Mouse (Mus musculus) right cerebral cortex, adult 18-20 months (tissue): Measurements from ENCODE around the gene Ccdc157.
A peak's percentile ranks its signal among the peaks of the same experiment; 100 is the strongest.
"Not testable (repeated sequence)": the region's sequence is repeated elsewhere in the genome, so short reads cannot be mapped to it uniquely, and the experiment has no call there.

Source experiments
- DNase-seq: peaks from one replicate; pipeline ENCODE4 v3.0.0; 2022; ENCODE audit warnings: mixed read lengths

Gene Ccdc157

DNA sequence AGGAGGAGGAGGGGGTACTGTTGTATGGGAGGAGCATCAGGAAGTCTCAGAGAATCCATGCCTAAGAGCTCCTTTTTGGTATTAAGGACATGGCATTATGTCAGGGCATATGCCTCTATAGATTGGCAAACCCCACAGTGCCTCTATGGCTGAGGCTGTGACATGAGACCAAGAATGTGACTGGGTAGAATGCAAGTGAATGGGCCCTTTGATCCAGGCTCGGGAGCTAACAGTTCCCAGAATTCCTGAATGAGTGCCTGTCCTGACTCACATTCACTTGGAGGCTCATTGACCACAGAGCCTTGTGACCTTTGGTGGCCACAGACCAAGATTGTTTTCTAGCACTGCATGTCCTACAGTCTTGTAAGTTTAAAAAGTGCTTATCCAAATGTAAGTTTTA, 22.0 kb upstream of the Ccdc157 start:
- no peak for DNase-seq

DNA sequence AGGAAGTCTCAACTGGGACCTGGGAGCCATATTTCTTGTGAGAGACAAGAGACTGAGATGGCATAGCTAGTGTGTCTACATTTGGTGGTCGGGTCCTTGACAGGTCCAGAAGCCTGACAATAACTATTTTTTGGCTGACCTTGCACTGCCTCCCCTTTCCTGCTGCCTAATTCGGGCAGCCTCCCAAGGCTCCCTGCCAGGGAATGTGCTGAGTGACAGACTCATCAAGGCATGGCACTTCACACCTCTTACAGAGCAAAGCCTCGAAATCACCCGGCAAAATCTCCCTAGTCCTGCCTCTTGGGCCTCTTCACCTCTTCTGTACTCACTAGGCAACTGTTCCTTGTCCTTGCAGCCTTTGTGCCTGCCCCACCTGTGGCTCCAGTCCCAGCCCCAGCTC, 17.6 kb upstream of the Ccdc157 start:
- DNase-seq = no peak

DNA sequence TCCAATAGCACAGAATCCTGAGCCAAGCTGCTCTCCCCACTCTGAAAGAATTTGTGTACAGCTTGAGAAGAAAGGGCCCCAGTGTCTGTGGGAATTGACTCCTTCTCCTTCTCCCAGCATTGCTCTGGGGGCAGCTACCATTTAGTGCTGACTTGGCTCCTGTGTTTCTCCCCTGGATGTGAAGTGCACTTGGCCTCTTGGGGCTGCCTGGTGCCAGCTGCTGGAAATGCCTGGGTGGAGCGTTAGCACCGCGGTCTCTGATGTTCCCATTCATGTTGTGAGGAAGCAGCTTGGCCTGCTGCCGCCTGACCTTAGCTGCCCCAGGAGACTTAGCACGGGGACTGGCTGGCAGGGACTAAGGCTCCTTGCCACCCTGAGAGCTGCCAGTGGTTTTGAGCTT, 14.5 kb upstream of the Ccdc157 start:
- DNase-seq = peak; percentile 67

DNA sequence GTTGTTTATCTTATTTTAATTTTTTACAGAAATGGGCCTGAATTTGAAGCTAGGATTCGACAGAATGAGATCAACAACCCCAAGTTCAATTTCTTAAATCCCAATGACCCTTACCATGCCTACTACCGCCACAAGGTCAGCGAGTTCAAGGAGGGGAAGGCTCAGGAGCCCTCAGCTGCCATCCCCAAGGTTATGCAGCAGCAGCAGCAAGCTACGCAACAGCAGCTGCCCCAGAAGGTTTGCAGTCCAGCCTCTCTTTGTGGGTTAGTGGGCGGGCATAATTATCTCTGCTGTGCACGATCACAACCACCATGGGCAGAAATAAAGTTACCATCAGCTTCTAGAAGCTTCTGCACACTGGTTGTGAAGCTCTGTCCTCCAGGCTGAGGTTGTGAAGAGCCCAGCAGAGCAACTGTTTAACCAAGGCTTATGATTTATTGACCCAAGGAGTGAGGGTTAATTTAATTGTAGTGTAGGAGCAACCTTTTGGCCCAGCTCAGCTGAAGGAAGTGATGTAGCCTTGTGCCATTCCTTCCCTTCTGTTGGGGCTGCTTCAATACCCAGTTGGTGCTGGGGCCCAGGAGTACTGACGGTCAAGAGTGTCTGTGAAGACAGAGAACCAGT, 6.5 kb upstream of the Ccdc157 start:
- DNase-seq = no peak

DNA sequence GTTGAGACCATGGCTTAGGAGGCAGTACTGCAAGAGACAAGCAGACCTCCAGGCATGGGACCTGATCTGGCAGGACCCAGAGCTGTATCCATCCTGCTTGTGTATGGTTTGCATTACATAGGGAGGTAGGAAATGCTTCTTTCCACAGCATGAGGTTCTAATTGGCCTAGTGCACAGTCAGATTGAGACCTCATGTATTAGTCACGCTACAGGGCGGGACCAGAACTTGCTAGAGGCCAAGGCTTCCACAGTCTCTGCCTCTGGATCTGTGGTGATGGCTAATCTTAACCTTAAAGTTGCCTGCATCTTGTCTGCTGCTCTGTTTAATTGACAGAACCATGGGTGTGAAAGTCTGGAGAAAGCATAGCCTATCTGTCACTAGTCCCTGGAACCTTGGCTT, 4.6 kb upstream of the Ccdc157 start:
- no peak for DNase-seq

DNA sequence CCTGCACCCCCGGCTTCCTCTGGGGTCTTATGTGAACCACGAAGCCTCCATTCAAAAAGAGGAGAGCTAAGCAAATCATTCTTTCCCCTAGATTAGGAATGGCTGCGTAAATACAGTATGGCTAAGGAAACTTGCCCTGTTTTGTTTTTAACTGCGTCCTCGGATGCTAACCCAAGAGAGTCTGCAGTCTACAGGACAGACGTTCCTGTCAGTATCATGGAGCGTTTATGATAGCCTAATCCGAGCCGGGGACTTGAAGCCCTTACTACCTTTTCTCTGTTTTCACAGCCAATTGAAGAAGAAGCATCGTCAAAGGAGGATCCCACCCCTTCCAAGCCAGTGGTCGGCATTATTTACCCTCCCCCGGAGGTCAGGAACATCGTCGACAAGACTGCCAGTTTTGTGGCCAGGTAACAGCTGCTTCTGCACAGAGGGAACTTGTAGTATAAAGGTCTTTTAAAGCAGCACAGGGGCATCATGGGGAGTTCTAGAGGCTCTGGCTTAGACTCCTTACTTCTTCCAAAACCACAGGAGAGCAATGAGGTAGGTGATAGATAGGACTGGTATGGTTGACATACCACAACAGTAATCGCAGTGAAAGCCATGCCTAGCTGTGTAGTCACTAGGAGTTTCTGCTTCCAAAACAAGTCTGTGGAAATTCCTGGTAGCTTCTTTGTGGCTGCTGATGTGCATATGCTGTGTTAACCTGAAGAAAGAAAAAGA, 826 bp upstream of the Ccdc157 start:
- no peak for DNase-seq

DNA sequence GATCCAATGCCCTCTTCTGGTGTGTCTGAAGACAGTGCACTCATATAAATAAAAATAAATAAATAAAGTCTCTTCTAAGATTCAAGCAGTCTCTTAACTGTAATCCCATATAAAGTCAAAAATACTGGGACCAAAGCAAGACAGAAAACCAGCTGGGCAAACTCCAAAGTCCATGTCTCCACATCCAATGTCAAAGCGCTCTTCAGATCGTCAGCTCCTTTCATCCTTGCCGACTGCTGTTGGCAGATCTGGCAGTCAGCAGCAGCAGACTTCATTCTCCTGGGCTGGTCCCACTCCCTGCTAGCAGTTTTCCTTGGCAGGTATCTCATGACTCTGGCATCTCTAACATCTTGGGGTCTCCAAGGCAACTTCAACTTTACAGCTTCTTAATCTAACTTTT, 1.4 kb downstream of the Ccdc157 start:
- no peak for DNase-seq

DNA sequence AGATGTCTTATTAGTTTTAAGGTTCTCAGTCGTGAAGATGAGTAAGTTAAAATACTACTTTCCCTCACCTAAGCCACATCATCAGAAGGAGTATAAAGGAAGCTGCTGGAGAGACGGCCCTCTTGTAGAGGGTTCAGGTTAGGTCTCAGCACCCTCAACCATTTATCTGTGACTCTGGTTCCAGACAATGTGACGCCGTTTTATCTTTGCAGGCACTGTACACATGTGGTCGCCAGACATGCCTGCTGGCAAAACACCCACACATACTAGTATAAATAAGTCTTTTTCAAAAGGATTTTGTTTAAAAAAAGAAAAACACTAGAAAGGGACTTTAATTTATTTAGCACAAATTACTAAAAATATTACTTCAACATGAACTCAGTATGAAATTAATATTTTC, 4.5 kb downstream of the Ccdc157 start:
- no peak for DNase-seq

DNA sequence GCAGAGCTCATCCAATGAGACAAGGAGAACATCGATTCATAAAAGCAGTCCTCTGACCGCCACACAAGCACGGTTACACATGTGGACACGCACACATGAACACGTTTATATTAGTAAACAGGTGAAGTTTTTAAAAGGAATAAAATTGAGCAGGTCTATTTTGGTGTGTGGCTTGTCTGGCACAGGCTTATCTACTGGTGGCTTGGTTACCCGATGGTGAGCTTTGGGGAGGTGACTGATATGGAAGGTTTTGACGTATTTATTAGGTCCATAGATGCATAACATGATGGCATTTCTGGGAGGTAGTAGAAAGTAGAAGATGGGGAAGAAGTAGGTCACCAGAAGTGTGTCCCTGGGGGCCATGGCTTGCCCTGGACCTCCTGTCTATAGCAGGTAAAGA, 6.4 kb downstream of the Ccdc157 start:
- DNase-seq = no peak

DNA sequence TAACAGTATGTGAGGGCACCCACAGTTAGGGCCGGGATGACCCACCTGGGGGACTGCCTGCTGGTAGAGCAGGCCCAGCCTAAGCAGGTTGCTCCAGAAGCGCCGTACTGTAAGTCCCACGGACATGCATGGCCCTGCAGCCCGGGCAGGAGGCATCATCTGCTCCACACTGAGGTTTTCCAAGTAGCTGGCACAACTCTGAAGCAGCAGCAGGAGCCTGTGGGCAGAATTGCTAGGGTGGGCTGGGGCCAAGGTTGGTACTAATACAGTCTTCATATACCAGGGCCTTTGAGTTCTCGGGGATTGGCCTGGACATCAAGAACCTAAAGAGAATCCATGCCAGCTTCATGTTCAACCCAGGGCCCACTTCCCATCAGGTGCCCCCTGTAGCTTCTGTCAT, 10.2 kb downstream of the Ccdc157 start:
- no peak for DNase-seq

DNA sequence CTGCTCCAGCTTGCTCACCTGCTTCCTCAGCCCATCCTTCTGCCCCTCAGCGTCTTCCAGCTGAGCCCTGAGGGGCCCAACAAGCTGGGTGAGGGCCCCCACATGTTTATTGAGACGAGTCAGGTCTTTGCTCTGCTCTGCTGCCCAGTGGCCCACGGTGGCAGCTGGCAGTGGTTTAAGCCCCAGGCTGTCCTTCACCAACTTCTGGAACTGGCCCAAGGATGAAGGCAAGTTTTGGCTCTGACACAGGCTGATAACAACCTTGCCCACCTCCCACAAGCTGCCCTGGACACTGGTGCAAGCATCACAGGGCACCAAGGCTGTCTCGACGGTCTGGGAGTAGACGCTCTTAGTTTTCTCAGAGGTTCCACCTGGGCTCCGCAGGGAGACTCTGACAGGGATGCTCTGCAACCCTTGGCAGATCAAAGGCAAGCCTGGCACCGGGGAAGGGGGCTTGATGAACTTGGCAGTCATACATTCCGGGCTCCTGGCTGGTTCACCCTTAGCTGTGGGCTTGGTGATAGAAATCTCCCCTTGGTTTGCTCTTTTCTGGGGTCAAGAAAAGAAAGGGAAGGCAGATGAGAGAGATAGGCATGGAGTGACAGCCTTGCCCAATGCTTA, 11.4 kb downstream of the Ccdc157 start:
- DNase-seq = no peak

DNA sequence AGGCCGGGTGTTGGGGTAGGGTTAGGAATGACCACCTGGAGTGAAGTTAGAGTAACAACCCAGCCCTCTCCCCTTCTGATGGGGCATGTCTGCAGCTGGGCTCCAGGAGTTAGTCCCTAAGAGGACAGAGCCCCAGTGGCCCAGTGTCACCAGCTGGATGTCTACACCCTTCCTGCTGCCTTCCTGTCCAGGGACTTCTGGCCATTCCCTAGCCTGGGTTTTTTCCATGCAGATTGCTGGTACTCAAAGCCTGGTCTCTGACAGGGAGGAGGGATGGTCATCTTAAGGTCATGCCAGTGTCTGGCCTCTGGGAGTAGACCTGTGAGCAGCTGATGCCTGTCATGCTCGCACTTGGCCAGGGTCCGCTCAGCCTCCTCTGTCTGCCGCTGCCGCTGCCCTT, 12.0 kb downstream of the Ccdc157 start:
- no peak for DNase-seq

DNA sequence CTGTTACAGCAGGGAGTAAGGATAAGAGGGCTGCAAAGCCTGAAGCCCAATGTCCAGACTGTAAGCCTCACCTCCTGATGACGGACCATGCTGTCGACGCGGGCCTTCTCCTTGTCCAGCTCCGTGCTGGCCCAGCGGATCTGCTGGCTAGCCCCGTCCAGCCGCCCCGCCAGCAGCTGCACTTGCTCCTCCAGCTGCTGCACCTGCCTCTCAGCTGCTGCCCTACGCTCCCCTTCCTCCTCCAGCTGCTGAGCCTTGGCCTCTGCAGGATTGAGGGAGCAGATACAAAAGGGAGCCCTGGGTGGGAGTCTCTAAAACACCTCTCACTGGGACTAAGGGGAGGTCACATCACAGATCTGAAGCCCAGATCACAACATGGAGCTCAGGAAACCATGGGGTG, 13.0 kb downstream of the Ccdc157 start:
- no peak for DNase-seq

DNA sequence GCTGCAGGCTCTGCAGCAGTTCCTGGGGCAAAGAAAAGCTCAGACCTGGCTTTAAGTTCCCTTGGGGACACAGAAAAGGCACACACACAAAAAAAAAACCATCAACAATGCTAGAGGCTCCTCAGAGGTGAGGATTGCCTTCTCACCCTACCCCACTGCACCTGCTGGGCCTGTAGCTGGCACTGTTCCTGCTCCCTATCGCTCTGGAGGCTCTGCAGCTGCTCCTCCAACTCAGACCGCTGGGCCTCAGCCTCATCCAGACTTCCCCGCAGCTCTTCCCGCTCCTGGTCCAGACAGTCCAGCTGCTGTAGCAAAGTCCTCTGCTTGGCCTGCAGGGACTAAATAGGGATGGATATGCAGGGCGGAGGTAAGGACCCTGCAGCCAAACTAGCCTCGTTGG, 13.7 kb downstream of the Ccdc157 start:
- DNase-seq = no peak

DNA sequence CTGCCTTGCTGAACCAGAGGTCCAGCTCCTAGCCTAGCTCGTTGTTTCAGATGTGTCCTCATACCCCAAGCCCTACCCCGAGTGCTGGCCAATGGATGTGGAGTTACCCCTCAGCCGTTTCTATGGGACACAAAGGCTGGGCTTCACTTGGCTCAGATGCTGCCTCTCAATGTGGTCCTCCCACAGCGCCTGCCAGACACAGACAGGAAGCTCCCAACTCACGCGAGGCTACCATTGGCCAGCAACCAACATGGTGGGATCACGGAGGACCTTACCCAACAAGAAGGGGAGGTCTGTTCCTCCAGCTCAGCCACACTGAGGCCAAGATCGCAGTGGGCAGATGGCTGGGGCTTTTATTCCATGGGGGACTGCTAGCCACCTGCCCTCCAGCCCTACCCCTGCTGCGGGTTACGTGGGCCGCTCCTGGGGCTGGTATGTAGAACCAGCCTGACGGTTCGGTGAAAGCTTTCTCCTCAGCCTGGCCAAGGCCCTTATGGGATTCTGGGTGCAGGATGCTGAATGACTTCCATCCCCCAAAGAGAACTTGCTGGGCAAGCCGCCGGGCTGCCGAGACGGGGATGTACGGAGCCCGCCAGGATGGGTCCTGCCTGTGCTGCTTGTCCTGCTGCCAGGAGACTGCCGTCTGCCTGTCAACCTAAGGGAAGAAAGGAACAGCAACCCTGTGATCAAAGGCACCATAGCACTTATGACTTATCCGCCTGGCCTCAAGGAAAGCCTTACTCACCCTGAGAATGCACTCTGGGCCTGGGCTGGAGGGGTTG, 16.6 kb downstream of the Ccdc157 start:
- DNase-seq = no peak

DNA sequence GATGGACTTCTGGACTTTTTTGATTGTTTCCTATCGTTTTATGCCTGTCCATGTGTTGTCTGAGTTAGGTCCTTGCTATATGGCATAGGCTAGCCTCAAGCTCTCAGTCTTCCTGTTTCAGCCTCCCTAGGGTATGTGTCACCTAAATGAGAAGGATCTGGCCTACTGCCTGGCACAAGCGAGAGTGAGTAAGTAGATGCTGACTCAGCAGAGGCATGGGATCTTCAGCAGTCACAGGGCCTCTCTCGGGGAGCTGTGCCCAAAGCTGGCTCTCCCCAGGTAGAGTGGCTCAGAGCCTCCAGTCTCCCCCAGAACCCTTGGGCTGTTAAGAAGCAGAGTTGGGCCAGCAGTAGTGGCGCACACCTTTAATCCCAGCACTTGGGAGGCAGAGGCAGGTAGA, 17.7 kb downstream of the Ccdc157 start:
- no peak for DNase-seq

DNA sequence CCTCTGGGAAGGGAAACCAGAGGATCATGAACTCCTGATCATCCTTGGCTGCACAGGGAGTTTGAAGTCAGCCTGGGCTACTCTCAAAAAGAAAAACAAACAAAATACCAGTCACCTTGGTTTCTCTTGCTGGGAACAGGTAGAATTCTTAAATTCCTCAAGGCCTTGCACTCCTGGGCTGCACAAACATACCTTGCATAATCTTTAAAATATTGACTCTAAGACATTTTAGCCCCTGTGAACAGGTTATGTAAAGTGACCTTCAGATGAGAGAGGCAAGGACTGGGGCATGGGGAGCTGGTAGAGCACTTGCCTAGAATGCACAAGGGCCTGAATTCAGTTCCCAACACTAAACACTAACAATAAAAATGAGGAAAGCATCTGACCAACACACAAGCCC, 18.6 kb downstream of the Ccdc157 start:
- DNase-seq = no peak

DNA sequence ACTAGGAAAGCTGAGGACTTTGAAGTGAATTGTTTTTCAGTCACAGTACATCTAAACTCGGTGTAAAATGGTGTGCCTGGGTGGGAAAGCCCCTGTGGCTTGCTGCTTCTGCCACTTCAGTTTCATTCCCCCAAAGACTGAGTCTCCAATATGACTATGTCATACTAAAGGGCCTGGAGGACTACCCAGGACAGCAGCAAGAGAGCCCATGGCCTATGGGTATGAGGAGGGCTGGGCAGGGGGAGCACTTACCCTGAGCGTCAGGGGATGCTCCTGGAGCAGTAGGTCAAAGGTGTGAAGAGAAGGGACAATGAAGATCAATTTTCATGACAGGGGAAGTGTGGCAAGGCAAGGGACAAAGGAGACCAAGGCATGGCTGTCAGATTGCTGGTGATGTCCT, 21.1 kb downstream of the Ccdc157 start:
- no peak for DNase-seq

DNA sequence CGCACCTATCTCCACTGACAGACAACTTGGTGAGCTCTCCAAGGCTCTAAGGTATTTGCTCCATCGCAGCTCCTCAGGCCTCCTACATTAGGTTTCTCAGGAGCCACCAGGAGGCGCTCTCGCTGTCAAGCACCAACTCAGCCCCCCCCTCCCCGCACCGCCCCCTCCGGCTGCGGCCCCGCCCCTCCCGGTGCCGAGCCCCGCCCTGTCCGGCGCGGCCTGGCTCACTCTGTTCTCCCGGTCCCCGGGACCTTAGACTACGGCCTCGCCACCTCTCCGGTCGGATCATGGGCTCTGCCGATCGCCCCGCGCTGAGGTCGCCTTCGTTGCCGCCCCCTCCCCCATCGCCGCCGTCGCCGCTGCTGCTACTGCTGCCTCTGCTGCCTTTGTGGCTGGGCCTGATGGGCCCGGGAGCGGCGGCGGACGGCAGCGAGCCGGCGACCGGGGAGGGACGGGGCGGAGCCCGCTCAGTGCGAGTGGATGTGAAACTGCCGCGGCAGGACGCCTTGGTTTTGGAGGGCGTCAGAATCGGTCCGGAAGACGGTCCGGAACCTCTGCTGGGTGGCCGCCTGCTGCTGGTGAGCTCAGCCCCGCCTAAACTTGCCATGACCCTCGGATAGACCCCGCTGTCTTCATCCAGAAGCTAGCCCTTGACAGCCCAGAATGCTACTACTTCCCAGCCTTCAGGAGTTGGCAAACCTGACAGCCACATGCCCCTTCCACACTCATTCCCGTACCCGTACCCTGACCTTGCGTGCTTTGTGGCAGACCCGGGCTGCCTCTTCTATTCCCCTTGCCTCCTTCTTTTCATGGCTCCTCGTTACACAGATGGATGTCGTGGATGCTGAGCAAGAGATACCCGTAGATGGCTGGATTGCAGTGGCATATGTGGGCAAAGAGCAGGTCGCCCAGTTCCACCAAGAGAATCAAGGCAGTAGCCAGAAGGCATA, 24.8 kb downstream of the Ccdc157 start, which contains the start of gene Rnf215:
Gene Rnf215 (plus strand): TSS at position 217 of the 950 bp plus-strand sequence.
- peak; percentile 90 for DNase-seq

DNA sequence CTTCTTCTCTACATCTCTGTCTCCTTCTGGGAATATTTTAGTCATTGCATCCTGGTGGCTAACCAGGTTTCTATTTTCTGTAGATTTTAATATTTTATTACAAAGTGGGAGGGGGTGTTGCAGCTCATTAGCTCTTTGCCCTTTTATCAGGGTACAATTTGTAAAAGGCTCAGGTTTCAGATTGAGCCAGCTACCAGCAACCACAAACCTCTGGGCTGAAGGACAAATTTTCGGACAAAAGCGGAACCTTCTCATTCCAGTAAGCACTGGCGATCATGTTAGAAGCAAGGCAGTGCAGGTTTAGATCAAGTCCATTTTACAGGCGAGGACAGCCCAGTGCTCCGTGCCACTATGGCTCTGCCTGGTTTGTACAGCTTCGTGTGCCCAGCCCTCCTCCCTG, 25.7 kb downstream of the Ccdc157 start:
- no peak for DNase-seq

DNA sequence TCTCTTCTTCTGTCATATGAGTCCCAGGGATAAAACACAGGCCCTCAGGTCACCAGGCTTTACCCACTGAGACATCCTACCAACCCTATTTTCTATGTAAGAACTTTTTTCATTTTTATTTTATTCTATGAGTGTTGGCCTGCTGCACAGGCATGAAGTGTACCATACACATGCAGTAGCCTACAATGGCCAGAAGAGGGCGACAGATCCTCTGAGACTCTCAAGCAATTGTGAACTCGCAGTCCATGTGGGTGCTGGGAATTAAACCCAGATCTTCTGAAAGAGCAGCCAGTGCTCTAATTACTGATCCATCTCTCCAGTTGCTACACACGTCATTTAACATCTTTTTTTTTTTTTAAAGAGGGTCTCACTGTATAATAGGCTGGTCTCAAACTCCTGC, 26.6 kb downstream of the Ccdc157 start:
- no peak for DNase-seq

DNA sequence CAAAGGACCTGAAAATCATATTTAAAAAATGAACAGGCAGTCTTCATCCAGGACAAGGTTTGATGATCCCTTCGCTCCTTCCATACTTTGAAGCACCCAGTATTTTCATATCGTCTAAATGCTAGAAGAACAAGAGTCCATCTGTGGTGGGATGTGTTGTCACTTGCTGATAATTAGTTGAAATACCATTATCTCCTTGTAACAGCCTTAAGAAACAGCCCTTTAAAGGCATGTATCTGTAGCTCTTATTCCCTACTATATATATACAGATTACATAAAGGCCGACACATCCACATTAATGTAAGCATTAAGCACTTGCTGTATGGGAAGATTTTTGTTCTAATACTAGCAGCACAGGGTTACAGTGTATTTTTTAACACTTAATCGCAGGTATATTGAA, 31.6 kb downstream of the Ccdc157 start:
- not testable (repeated sequence) for DNase-seq
